Mouse (Mus musculus) lung, adult 2 months (tissue): ENCODE results near the gene Itga9.

Experiments used
- CTCF ChIP-seq: fragments of 200-500 bp; IDR thresholded peaks from 2 replicates; pipeline ENCODE4 v1.5.1; 2011; ENCODE audit warnings: mild to moderate bottlenecking, low read length, control low read depth; ENCODE audit not compliant: insufficient read depth
- POLR2A ChIP-seq: fragments of 200-500 bp; IDR thresholded peaks from 2 replicates; pipeline ENCODE4 v1.6.1; 2011; ENCODE audit warnings: low read depth, mild to moderate bottlenecking, control low read depth, low read length, borderline replicate concordance; ENCODE audit errors: extremely low read depth

GRCm38 (mm10) chr9:118688921-118689451, 82.5 kb downstream of the Itga9 start:
- TF ChIP-seq POLR2A (no peak), CTCF (no peak)
